Mouse (Mus musculus): ENCODE results near the gene Emc10.

Gene Emc10

DNA sequence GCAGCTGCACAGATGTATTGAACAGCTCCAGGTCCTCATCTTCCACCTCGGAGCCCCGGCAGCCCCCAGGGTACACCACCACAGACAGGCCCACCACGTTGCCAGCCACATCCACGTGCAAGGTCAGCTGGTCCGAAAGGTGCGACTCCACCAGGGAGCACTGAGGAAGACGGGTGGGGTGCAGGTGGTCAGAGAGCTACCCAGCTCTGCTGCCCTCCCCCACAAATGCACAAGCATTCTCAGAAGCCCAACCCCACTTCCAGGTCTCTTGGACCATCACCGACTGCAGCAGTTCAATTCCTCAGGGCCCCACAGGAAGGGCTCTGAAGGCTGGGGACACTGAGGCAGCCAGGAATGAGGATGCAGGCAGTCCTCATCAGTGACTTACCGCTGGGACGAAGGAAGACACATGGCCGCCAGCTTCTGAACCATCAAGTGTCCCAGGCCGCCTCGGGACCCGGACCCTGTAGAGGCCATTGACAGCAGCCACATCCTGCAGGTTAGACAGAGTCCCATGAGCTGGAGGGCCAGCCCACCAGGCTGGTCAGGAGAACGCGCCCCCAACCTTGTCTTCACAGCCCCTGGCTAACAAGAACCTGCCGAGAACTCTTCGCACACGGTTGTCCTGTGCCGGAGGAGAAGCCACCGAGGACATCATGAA lies 4.0 kb downstream of the Emc10 start:
- in situ Hi-C loops (cut with MboI; ENCODE audit: low pct_unique_long_range_greater_than_20kb in 1 of 2, low sequenced_read_pairs in 2 of 2, unreplicated experiment in 1 of 2), result no loop called here

DNA sequence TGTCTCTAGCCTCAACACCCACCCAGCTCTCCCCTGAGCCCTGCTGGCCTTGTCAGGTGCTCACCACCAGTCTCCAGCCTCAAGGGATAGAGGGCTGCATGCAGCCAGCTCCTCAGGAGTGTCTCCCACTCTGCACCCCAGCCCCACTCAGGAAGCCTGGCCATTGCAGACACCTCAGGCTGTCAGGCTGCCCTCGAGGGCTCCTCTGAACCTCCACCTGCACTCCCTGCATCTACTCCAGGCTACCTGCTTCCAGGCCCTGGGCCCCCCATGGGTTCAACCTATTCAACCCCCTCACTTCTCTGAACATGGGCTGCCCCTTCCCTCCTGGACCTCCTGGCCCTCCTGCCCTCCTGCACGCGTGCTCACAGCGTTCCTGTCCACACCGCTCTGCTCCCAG lies 4.9 kb downstream of the Emc10 start:
- in situ Hi-C loops (cut with MboI; ENCODE audit: low pct_unique_long_range_greater_than_20kb in 1 of 2, low sequenced_read_pairs in 2 of 2, unreplicated experiment in 1 of 2), result no loop called here

DNA sequence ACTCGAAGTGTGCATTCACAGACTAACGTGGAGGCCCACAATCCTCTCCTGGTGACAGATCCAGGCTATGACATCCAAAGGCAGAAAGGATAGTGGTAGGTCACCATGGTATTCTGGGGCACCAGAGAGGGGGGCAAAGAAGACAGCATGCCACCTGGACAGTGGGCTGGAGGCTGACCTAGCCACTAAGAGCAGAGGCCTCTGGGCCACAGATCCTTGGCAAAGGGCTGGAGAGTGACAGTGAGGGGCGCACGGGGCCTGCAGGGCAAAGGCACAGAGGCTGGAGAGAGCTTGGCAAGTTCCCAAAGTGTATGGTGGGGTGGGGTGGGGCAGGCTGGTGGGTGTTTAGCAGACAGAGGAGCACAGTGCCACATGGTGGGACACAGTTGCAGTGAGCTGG lies 6.0 kb downstream of the Emc10 start:
- in situ Hi-C loops (cut with MboI; ENCODE audit: low pct_unique_long_range_greater_than_20kb in 1 of 2, low sequenced_read_pairs in 2 of 2, unreplicated experiment in 1 of 2), result no loop called here

DNA sequence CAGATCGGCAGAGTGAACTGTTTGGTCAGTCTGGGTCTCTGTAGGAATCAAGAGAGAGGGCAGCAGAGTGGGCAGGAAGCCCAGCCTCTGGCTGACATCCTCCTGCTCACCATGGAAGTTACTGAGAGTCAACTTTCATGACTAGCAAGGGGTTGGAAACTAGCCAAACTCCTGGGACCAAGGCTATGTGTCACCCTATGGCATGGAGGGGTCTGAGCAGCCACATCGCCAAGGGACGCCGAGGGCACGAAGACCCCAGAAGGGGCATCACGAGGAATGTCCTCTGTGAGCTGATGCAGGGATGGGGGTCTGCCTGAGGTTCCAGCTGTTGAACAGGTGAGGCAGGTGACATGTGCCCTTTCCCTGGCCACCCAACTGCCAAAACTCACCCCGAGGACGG lies 7.8 kb downstream of the Emc10 start:
- in situ Hi-C loops (cut with MboI; ENCODE audit: low pct_unique_long_range_greater_than_20kb in 1 of 2, low sequenced_read_pairs in 2 of 2, unreplicated experiment in 1 of 2), result no loop called here

DNA sequence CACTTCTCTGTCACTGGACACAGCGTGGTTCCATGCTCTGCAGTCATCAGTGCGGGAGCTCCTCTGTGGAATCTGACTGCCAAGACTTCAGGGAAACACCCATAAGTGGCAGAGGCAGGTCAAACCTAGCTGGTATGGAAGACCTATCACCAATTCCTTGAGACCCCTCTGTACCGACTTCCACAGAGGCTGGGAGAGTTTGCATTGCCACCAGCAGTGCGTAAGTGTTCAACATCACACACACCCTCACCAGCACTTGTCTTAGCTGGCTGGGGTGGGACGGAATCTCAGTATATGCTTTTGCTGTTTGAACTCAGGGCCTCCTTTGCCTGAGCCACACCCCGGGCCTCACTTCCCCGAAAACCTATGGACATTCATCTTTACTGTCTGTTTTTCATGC lies 8.4 kb downstream of the Emc10 start:
- in situ Hi-C loops (cut with MboI; ENCODE audit: low pct_unique_long_range_greater_than_20kb in 1 of 2, low sequenced_read_pairs in 2 of 2, unreplicated experiment in 1 of 2), result no loop called here

DNA sequence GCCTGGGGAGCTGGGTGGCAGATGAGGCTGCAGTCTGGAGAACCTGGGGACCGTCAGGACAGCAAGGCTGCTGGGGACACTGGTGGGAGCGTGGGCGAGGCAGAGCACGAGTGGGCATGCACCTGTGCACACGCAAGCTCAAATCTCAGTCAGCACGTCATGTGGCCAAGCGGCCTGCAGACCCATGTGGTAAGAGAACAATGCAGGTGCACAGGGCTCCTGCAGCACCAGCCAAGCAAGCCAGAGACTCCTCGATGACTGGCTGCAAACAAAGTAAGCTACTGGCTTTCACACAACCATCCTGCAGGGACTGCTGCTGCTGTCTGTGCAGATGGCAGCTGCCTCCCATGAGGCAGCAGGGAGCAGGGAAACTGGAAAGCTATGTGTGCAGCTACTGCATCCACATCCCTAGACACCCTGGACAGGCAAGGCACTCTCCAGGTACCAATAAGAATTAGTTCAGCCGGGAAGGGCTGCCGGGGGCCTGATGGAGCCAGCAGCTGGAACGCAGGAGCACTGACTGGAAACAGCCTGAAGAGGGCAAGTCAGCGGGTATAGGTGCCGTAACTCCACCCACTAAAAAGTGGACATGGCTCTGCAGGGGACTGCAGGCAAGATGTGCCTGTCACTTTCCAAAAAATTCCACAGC lies 9.3 kb downstream of the Emc10 start:
- in situ Hi-C loops (cut with MboI; ENCODE audit: low pct_unique_long_range_greater_than_20kb in 1 of 2, low sequenced_read_pairs in 2 of 2, unreplicated experiment in 1 of 2), result no loop called here

DNA sequence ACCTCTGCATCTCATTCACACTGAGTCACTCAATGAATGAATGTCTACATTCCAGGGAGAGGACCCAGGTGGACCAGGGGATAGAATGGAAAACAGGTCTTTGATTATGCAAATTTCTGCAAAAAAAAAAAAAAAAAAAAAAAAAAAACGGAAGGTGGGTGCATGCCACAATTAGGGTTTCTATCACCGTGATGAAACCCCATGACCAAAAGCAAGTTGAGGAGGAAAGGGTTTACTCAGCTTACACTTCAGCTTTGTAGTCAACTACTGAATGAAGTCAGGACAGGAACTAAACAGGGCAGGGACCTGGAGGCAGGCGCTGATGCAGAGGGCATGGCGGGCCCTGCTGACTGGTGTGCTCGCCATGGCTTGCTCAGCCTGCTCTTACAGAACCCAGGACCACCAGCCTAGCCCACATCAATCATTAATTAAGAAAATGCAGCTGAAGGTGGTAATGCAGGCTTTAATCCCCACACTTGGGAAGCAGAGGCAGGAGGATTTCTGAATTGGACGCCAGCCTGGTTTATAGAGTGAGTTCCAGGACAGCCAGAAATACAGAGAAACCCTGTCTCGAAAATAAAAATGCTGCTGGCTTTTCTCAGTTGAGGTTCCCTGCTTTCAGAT lies 10.6 kb downstream of the Emc10 start:
- in situ Hi-C loops (cut with MboI; ENCODE audit: low pct_unique_long_range_greater_than_20kb in 1 of 2, low sequenced_read_pairs in 2 of 2, unreplicated experiment in 1 of 2), result no loop called here

DNA sequence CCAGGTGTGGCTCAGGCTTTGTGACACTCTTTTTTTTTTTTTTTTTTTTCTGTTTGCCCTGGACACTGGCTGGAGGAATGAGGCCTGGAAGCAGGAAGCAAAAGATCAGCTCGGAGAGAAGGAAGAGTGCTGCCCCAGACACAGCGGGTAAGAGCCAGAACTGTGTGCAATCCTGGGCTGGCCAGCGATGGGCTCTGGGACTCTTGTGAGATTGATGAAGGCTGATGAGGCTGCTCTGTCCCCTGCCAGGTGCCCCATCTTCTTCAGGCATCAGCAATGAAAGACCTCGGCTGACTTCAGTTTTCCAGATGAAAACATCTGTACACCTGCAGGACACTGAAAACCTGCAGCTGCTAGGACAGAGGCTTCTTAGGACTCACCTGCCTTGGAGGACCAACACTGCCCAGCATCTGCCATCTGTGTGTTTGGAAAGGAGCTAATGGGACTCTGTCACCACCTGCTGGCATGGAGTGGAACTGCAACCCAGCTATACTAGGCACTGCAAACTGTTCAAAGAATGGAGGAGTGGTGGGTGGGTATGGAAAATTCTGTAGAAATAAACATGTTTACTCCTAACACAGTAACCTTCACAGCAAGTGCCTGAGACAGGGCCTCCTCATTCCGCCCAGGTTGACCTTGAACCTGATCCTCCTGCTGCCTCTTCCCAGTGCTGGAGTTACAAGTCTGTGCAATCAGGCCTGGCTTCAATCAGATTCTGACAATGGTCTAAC lies 11.3 kb downstream of the Emc10 start:
- in situ Hi-C loops (cut with MboI; ENCODE audit: low pct_unique_long_range_greater_than_20kb in 1 of 2, low sequenced_read_pairs in 2 of 2, unreplicated experiment in 1 of 2), result no loop called here

DNA sequence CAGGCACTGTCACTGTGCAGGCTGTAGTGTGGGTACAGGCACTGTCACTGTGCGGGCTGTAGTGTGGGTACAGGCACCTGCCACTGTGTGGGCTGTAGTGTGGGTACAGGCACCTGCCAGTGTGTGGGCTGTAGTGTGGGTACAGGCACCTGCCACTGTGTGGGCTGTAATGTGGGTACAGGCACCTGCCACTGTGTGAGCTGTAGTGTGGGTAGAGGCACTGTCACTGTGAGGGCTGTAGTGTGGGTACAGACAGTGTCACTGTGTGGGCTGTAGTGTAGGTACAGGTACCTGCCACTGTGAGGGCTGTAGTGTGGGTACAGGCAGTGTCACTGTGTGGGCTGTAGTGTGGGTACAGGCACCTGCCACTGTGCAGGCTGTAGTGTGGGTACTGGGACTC lies 12.2 kb downstream of the Emc10 start:
- in situ Hi-C loops (cut with MboI; ENCODE audit: low pct_unique_long_range_greater_than_20kb in 1 of 2, low sequenced_read_pairs in 2 of 2, unreplicated experiment in 1 of 2), result no loop called here

DNA sequence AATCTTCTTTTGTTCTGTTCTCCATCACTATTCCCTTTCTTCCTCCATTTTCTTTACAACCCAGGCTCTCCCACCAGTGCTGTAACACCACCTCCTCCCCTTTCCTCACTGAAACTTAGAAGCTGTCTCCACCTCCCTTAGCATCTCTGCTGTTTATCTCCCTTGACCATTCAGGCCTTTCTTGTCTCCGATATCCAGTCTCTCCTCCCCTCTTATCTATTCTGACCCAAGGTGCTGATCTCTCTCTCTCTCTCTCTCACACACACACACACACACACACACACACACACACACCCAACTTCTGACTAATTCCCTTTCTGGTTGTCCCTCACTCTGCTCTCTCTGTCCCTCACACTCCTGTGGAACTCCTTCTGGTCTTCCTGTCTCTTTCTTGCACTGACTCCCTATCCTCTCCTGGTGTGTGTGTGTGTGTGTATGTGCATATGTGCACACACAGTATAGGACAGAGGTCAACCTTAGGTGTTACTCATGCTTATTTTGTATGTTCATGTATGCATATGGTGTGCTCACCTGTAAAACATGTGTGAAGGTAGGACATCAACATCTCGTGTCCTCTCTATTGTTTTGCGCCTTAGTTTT lies 13.4 kb downstream of the Emc10 start:
- in situ Hi-C loops (cut with MboI; ENCODE audit: low pct_unique_long_range_greater_than_20kb in 1 of 2, low sequenced_read_pairs in 2 of 2, unreplicated experiment in 1 of 2), result no loop called here

DNA sequence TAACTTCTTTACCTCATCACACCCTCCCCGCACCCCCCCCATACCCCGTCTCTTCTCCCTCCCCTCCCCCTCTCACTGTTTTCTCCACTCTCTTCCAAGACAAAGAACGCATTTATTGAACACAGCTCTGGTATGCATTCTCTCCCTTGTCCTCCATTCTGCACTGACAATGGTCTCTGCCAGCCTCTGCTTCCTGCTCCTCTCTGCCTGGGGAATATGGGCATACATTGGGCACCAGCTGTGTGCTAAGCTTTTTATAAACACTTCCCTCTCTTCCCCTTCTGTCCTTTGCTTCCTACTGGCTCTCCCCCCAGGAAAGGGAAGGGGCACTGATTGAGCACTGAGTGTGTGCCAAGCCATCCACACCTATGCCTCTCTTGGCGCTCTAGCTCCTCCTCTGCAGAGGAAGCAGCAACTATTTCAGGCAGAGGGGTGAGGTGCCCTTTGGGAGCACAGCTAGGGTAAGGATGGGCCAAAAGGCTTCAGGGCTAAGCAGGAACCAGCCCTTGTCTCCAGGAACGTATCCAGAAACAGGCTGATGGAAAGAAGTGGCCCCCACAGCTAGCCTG lies 21.2 kb downstream of the Emc10 start:
- in situ Hi-C loops (cut with MboI; ENCODE audit: low pct_unique_long_range_greater_than_20kb in 1 of 2, low sequenced_read_pairs in 2 of 2, unreplicated experiment in 1 of 2), result no loop called here

DNA sequence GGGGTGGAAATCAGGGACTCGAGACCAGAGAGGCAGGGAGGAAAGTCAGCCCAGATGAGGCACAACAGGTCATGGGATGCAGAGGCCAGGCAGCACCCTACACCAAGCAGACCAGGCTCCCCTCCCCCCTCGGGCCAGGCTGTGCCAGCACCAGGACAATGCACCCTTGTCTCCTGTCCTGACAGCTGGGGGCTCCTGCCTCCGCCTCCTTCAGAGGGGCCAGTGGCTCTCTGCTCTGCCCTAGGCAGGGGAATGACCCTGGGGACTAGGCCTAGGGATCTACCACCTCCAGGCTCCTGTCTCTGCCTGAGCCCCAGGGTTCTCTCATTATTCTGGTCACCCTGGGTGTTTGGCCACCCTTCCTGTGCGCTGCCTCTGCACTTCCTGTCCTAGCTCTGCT lies 21.9 kb downstream of the Emc10 start:
- in situ Hi-C loops (cut with MboI; ENCODE audit: low pct_unique_long_range_greater_than_20kb in 1 of 2, low sequenced_read_pairs in 2 of 2, unreplicated experiment in 1 of 2), result no loop called here

DNA sequence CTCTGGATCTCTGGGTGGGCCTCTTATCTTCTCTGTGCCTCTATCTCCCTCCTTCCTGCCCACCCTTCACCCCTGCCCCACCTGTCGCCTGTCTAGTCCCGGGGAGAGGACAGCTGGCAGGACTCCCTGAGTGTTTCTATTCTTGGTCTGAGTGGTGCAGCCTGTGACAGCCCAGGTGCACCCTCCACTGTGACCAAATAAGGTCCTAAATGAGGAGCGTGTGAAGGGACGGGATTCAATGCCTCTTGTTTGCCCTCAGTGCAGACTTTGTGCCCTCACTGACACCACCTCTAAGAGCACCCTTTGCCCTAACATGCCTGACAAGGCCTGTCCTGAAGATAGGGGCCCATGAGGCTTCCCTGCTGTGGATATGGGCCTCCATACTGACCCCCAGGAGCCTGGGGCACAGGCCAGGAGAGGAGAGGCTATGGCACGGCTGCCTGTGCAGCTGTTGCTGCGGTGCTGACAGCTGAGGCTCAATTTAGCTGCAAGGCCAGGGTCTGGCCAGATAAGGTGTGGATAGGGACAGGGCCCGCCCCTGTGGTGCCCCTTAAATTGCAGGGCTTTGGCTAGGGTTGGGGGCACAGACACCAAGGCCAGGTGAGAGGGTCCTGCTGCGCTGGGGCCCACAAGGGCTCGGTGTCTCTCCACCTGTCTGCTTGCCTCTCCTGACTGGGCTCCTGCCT lies 23.2 kb downstream of the Emc10 start:
- in situ Hi-C loops (cut with MboI; ENCODE audit: low pct_unique_long_range_greater_than_20kb in 1 of 2, low sequenced_read_pairs in 2 of 2, unreplicated experiment in 1 of 2), result no loop called here

DNA sequence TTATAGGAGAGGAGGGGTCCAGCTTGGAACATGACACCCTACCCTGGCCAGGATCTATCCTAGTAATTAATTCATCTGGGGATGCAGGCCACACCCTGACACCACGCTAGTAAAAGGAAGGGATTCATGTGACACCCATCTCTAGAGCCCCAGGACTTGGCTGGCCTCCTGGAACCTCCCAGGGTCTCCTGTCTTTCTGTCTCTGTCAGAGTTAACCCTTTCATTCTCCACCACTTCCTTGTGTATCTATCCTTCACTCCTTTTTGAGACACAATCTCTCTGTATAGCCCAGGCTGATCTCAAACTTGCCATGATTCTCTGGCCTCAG lies 23.8 kb downstream of the Emc10 start:
- in situ Hi-C loops (cut with MboI; ENCODE audit: low pct_unique_long_range_greater_than_20kb in 1 of 2, low sequenced_read_pairs in 2 of 2, unreplicated experiment in 1 of 2), result no loop called here

DNA sequence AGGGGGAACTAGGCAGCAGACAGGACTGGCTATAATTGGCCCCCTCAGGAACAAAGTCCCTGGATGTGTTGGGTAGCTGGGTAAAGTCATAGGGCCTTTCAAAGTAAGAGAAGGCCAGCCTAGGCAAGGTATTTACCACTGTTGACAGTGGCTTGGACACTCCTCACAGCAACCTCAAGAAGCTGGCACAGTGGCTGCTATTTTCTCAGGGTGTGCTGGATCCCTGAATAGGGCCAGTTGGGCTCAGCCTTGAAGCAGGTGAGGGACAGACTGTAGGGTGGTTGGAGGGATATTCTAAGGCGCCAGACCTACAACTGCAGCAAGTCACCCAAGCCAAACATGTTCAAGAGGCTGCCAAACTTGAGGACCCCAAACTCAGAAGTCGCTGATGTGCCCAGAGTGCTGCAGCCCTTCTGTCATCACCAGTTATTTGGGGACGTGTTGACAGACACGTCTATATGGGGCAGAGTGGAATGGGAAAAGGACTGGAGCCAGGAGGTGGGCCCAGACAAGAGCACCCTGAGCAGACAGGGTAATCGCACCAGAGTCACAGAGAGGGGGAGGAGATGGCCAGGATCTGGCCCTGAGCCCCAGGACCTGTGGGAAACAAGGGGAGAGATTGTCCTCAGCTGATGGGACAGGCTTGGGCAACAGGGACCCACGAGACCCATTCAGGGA lies 24.3 kb downstream of the Emc10 start:
- in situ Hi-C loops (cut with MboI; ENCODE audit: low pct_unique_long_range_greater_than_20kb in 1 of 2, low sequenced_read_pairs in 2 of 2, unreplicated experiment in 1 of 2), result no loop called here

DNA sequence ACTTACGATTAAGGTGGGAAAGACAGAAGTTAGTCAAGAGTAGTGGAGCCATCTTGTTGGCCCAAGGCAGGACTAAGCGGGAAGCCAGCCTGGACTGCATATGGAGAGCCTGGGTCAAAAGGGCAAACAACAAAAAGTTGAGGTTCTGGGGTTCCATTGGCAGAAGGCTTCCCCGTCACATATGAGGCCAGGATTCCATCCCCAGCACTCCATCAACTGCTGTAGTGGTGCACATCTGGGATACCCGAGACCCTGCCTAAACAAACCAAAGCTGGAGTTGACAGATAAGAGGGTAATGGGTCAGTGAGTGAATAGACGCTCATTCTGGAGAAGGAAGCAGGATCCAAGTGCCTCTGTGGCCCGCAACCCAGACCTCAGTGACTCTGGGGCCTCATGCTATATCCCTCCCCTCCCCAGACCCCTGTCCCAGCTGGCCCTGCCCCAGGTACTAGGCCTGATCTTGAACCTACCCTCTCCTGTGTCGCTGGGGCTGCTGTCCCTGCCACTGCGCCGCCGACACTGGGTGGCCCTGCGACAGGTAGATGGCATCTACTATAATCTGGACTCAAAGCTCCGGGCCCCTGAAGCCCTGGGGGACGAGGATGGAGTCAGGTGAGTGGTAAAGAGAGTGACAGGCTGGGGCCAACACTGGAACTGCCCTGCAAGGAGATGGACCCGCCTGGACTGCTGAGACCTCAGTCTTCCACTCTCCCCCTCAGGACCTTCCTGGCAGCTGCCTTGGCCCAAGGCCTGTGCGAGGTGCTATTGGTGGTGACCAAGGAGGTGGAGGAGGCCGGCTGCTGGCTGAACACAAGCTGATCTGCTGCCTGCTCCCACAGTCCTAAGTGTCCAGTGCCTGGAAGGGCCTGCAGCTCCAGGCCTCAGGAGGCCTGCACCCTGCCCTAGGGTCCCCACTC lies 25.4 kb downstream of the Emc10 start:
- in situ Hi-C loops (cut with MboI; ENCODE audit: low pct_unique_long_range_greater_than_20kb in 1 of 2, low sequenced_read_pairs in 2 of 2, unreplicated experiment in 1 of 2), result no loop called here
